ENCODE assay signal across 8 mouse cellular contexts in genomic region chr1:157449532-157449931, GRCm38 (mm10). TPM values are rescaled to one million over a fixed set of nuclear protein-coding genes. Genes with fewer than 3 reads are reported as not detected.
A peak's percentile ranks its signal among the peaks of the same experiment; 100 is the strongest.
DNase-seq lines count a peak whose midpoint lies in the region; ATAC-seq and TF ChIP-seq lines count a peak whose summit lies in the region.

No protein-coding gene starts in this region.

- H3K4me3 ChIP-seq in neural tube, embryonic 11.5 days (ENCODE audit: low read depth, low read length) = no peak overlapping the region
- H3K4me3 ChIP-seq in liver, embryonic 15.5 days (replicated peaks) = no peak overlapping the region
- peak overlapping the region; percentile 25; the same call in 1 of the 2 replicates for H3K4me3 ChIP-seq in stomach, postnatal 0 days (ENCODE audit: low read depth, low read length)

- ATAC-seq in neural tube, embryonic 11.5 days (ENCODE audit: insufficient read depth, low FRiP score, low TSS enrichment) = no peak
- no peak for ATAC-seq in liver, embryonic 15.5 days (ENCODE audit: insufficient read depth)
- no peak for ATAC-seq in stomach, postnatal 0 days (ENCODE audit: low FRiP score, low TSS enrichment)

- no peak overlapping the region for H3K9ac ChIP-seq in neural tube, embryonic 11.5 days (ENCODE audit: low read length)
- H3K9ac ChIP-seq in liver, embryonic 15.5 days = no peak overlapping the region
- H3K9ac ChIP-seq in stomach, postnatal 0 days (ENCODE audit: low read length) = no peak overlapping the region

- H3K27me3 ChIP-seq in neural tube, embryonic 11.5 days (ENCODE audit: control insufficient read depth, insufficient read depth, low read length) = no peaks in the 10 kb centered on the region
- H3K27me3 ChIP-seq in liver, embryonic 15.5 days = peaks cover 5% of the 10 kb centered on the region; the same call in 1 of the 2 replicates
- H3K27me3 ChIP-seq in stomach, postnatal 0 days (ENCODE audit: control insufficient read depth, insufficient read depth, low read length) = no peaks in the 10 kb centered on the region

- H3K4me1 ChIP-seq in neural tube, embryonic 11.5 days (ENCODE audit: control insufficient read depth, insufficient read depth, low read length) = peaks cover 33% of the 10 kb centered on the region
- peaks cover 12% of the 10 kb centered on the region for H3K4me1 ChIP-seq in liver, embryonic 15.5 days (replicated peaks)
- peaks cover 3% of the 10 kb centered on the region; the same call in 1 of the 2 replicates for H3K4me1 ChIP-seq in stomach, postnatal 0 days (replicated peaks; ENCODE audit: control insufficient read depth, insufficient read depth)

- 17% methylated on average over 10 of the region's 10 CpGs for WGBS in neural tube, embryonic 11.5 days
- 12% methylated on average over 10 of the region's 10 CpGs for WGBS in liver, embryonic 15.5 days (ENCODE audit: insufficient replicate concordance)
- WGBS in stomach, postnatal 0 days = 19% methylated on average over 10 of the region's 10 CpGs

- H3K9me3 ChIP-seq in neural tube, embryonic 11.5 days (ENCODE audit: control insufficient read depth, low read length) = no peaks in the 10 kb centered on the region
- no peaks in the 10 kb centered on the region for H3K9me3 ChIP-seq in liver, embryonic 15.5 days (replicated peaks)
- no peaks in the 10 kb centered on the region for H3K9me3 ChIP-seq in stomach, postnatal 0 days (ENCODE audit: control insufficient read depth, low read length)

- peak overlapping the region; percentile 5 for H3K4me2 ChIP-seq in neural tube, embryonic 11.5 days (ENCODE audit: low read depth)
- H3K4me2 ChIP-seq in liver, embryonic 15.5 days = peak overlapping the region; percentile 52
- H3K4me2 ChIP-seq in stomach, postnatal 0 days (replicated peaks; ENCODE audit: low read depth) = peak overlapping the region; percentile 52

- no peak for TF ChIP-seq EP300 in stomach, postnatal 0 days (optimal IDR thresholded peaks at IDR 0.05)

- H3K36me3 ChIP-seq in neural tube, embryonic 11.5 days (ENCODE audit: control insufficient read depth, insufficient read depth, low read length) = no peaks in the 10 kb centered on the region
- no peaks in the 10 kb centered on the region for H3K36me3 ChIP-seq in liver, embryonic 15.5 days (replicated peaks)
- H3K36me3 ChIP-seq in stomach, postnatal 0 days (ENCODE audit: control insufficient read depth, insufficient read depth, low read length) = no peaks in the 10 kb centered on the region

- DNase-seq in neural tube, embryonic 11.5 days (ENCODE audit: low spot score) = no peak
- DNase-seq in neural tube, embryonic 10.5 days (ENCODE audit: extremely low spot score, low spot score) = no peak
- DNase-seq in heart, postnatal 10 days = peak; percentile 46 to 53
- no peak for DNase-seq in stomach, postnatal 0 days (ENCODE audit: low spot score)
- no peak for DNase-seq in frontal cortex, adult 2 months (ENCODE audit: extremely low spot score in 1 of 2, low spot score in 1 of 2)
- no peak for DNase-seq in layer of hippocampus, adult 9-10 months (ENCODE audit: low spot score)
- no peak for DNase-seq in gastrocnemius, postnatal 10 days

- no peak overlapping the region for H3K27ac ChIP-seq in neural tube, embryonic 11.5 days (ENCODE audit: low read depth, low read length)
- H3K27ac ChIP-seq in liver, embryonic 15.5 days (replicated peaks) = no peak overlapping the region
- H3K27ac ChIP-seq in stomach, postnatal 0 days (replicated peaks) = no peak overlapping the region

- TF ChIP-seq CTCF in stomach, postnatal 0 days (IDR thresholded peaks at IDR 0.05; ENCODE audit: low read depth) = no peak

- intact Hi-C loops in heart, postnatal 10 days (cut with DNase I) = no loop called here

RNA-seq across cellular contexts. Expression of gene Cryzl2, which starts 8.8 kb away (rescaled TPM):
- polyA plus RNA-seq in neural tube, embryonic 11.5 days (2014; fragmentation: Nextera tagmentation; extraction: Ambion mirVana) = 7.4 and 7.5 TPM in 2 replicates
- 10 to 100 TPM; 15.4 to 17.4 TPM for total RNA-seq in heart, postnatal 10 days (2021)
- polyA plus RNA-seq in liver, embryonic 15.5 days (2015; fragmentation: Nextera tagmentation; extraction: Ambion mirVana) = 6.7 and 8.0 TPM in 2 replicates
- 14.8 and 16.4 TPM in 2 replicates for polyA plus RNA-seq in stomach, postnatal 0 days (2015; fragmentation: Nextera tagmentation; extraction: Ambion mirVana)
- 14.8 and 16.0 TPM in 2 replicates for polyA plus RNA-seq in frontal cortex, adult 2 months (2012; rRNA removed)
- 1 to 10 TPM; 2.8 to 3.9 TPM for total RNA-seq in gastrocnemius, postnatal 10 days (2021)

RNA-seq across cellular contexts. Expression of gene Rasal2, which starts 37.1 kb away (rescaled TPM):
- polyA plus RNA-seq in neural tube, embryonic 11.5 days (2014; fragmentation: Nextera tagmentation; extraction: Ambion mirVana) = 18.1 and 19.8 TPM in 2 replicates
- 10 to 100 TPM; 33.3 to 34.2 TPM for total RNA-seq in heart, postnatal 10 days (2021)
- 1.6 and 2.0 TPM in 2 replicates for polyA plus RNA-seq in liver, embryonic 15.5 days (2015; fragmentation: Nextera tagmentation; extraction: Ambion mirVana)
- 8.6 and 9.0 TPM in 2 replicates for polyA plus RNA-seq in stomach, postnatal 0 days (2015; fragmentation: Nextera tagmentation; extraction: Ambion mirVana)
- 26.5 and 27.2 TPM in 2 replicates for polyA plus RNA-seq in frontal cortex, adult 2 months (2012; rRNA removed)
- 10 to 100 TPM; 13.1 to 17.4 TPM for total RNA-seq in gastrocnemius, postnatal 10 days (2021)

RNA-seq across cellular contexts. Expression of gene Sec16b, which starts 57.0 kb away (rescaled TPM):
- polyA plus RNA-seq in neural tube, embryonic 11.5 days (2014; fragmentation: Nextera tagmentation; extraction: Ambion mirVana) = 2.1 and 2.4 TPM in 2 replicates
- total RNA-seq in heart, postnatal 10 days (2021) = 1 to 10 TPM; 1.9 to 2.1 TPM
- 6.6 and 7.3 TPM in 2 replicates for polyA plus RNA-seq in liver, embryonic 15.5 days (2015; fragmentation: Nextera tagmentation; extraction: Ambion mirVana)
- 5.5 and 6.2 TPM in 2 replicates for polyA plus RNA-seq in stomach, postnatal 0 days (2015; fragmentation: Nextera tagmentation; extraction: Ambion mirVana)
- 1.0 and 1.3 TPM in 2 replicates for polyA plus RNA-seq in frontal cortex, adult 2 months (2012; rRNA removed)
- total RNA-seq in gastrocnemius, postnatal 10 days (2021) = 1 to 10 TPM; 3.5 to 4.3 TPM

Comparison
In these comparisons a context has a peak if more than half of its experiments do, and no peak if none do; other contexts are left out.
1. DNase-seq: peak in heart, postnatal 10 days (2 of 2); none in neural tube, embryonic 11.5 days (single experiment), neural tube, embryonic 10.5 days (single experiment), stomach, postnatal 0 days (single experiment), frontal cortex, adult 2 months (0 of 2), layer of hippocampus, adult 9-10 months (single experiment) and gastrocnemius, postnatal 10 days (single experiment).
2. Peak in every context shown above with its lines, with median percentiles within 50 percentile points of each other: H3K4me2 ChIP-seq.